Mouse (Mus musculus): ENCODE measurements around the gene 4930407I10Rik.

The 4930407I10Rik gene

GRCm38 (mm10) chr15:82058719-82059201 lies at the start of gene 4930407I10Rik:
Gene 4930407I10Rik (plus strand): TSS chr15:82059151.
- peak; percentile 50 to 70 for DNase-seq (ENCODE audit: inconsistent age in 2 of 2, low spot score in 1 of 2)

DNA sequence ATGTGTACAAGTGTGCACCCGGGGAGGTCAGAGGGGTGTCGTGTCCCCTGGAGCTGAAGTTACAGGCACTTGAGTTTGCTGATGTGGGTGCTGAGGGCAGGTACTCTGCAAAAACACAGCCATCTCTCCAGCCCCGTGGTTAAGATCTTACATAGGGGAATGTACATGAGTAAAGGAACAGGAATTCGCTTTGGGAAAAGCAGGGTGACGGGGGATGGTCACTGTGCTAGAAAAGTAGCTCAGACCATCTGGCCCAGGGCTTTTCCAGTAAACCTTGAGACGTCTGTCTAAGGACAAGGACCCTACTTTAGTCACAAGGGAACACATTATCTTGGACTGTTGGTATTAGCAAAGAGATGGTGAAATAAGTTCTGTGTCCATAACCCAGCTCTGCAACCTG lies 47.0 kb upstream of the 4930407I10Rik start:
- peak; percentile 34 to 78 for DNase-seq (ENCODE audit: inconsistent age in 2 of 2, low spot score in 1 of 2)

- peak in 1 of 2 experiments; percentile 55 for DNase-seq (ENCODE audit: inconsistent age in 2 of 2, low spot score in 1 of 2)
Measured at GRCm38 (mm10) chr15:82014745-82015391, 44.1 kb upstream of the 4930407I10Rik start.

DNA sequence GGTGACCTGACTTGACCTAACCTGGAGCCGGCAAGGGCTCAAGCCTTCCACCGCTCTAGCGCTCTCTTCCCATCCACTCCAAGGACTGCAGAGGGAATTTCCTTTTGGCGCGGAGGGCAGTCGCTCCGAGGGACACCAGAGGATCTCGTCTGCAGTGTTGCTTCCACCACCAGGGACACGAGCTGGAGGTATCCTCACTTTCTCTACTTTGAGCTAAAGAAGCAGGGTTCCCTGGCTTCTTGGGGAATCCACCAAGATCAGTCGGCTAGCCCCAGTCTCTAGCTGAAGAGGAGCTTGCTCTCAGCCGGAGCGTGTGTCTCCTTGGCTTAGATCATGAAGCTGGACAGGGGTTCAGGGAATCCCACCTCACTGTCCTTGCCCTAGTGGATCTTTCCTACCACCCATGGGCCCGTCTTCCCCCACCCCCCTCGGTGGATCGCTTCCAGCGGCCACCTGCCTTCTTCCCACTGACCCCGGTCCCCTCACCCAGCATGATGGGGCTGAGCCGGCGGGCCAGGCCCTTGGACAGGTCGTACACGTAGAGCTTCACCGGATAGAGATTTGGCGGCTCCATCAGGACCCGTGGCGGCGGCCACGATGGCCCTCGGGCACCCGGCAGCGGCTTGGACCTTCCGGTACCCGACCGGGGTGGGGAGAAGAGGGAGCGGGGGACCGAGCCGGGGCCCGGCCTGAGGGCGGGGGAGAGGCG lies 43.4 kb upstream of the 4930407I10Rik start:
- peak; percentile 59 to 83 for DNase-seq (ENCODE audit: inconsistent age in 2 of 2, low spot score in 1 of 2)

DNA sequence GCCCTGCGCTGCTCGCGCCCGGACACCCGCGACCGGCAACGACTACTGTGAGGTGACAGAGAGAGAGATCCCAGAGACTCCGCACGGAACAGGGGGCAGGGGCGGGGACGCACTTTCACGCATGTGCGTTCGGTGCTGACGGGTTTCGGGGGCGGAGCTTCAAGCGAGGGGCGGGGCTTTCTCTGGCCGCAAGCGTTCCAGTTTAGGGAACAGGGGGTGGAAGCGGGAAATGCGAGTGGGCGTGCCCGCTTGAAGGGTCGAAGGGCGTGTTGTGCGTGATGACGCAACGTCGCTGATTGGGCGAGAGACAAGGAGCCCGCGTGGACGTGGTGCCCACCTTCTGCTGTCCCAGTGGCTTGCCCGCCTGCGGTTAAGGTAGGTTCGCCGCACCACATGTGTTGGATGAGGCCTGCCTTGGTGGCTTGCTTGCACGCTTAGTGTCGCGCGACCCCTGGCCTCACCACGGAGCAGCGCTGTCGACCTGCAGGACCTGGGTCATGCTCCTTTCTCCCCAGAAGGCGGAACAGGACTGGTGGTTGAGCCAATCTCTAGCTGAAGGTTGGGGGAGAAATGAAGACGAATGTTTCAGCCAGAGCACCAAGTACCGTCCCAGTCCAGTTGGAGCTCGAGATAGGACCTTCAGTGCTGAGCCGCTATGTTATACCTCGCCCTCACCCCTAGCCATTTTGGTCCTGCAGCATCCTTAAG lies 42.7 kb upstream of the 4930407I10Rik start:
- peak; percentile 100 for DNase-seq (ENCODE audit: inconsistent age in 2 of 2, low spot score in 1 of 2)

- no peak for DNase-seq (ENCODE audit: inconsistent age in 2 of 2, low spot score in 1 of 2)
Measured at GRCm38 (mm10) chr15:82016830-82017229, 42.1 kb upstream of the 4930407I10Rik start.

- no peak for DNase-seq (ENCODE audit: inconsistent age in 2 of 2, low spot score in 1 of 2)
Measured at GRCm38 (mm10) chr15:82017461-82017860, 41.5 kb upstream of the 4930407I10Rik start.

GRCm38 (mm10) chr15:82019288-82019687 lies 39.7 kb upstream of the 4930407I10Rik start:
- peak in 1 of 2 experiments; percentile 75 for DNase-seq (ENCODE audit: inconsistent age in 2 of 2, low spot score in 1 of 2)

DNA sequence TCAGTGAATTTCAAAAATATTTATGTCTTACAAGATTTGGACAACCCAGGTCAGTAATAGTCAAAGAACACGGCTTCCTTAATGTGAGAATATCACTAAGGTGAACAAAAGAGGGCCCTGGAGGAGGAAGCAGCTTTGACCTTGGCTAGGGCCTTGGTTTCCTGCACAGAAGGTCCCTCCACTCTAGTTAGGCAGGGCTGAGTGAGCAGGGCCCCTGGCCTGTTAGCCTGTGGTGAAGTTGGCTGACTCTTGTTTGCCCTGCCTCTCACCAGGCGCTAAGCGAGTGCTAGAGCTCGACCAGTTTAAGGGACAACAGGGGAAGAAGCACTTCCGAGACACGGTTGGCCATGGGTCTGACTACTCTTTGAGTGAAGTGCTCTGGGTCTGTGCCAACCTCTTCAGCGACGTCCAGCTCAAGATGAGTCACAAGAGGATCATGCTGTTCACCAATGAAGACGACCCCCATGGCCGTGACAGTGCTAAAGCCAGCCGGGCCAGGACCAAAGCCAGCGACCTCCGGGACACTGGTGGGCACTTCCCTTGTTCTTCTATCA lies 36.3 kb upstream of the 4930407I10Rik start:
- peak; percentile 83 to 92 for DNase-seq (ENCODE audit: inconsistent age in 2 of 2, low spot score in 1 of 2)

DNA sequence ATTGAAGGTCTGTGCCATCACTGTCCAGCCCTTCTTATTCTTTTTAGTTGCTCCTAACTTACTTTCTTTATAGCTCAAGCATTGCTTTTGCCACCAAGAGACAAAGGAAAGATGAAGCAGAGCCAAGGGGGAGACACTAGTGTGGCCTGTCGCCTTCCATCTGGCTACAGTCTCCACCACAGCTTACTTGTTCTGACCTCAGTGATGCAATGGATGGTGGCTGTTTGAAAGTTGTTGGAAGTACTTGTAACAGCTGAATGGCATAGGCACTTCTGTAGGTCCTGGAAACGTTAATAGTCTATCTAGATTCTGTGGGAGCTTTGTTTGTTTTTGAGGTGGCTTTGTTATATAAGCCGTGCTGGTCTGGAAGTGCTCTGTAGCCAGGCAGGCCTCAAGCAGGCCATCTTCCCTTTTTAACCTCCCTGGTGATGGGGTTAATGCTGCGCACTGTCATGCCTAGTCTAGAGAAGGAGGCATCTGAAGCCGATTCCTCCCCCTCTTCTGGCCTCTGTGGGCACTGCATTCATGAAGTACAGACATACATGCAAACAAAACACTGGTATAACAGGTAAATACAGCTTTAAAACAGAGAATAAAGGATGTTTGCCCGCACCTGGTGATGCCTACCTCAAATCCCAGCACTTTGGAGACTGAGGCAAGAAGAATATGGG lies 34.9 kb upstream of the 4930407I10Rik start:
- DNase-seq (ENCODE audit: inconsistent age in 2 of 2, low spot score in 1 of 2): no peak

- no peak for DNase-seq (ENCODE audit: inconsistent age in 2 of 2, low spot score in 1 of 2)
Measured at GRCm38 (mm10) chr15:82027276-82027675, 31.7 kb upstream of the 4930407I10Rik start.

DNA sequence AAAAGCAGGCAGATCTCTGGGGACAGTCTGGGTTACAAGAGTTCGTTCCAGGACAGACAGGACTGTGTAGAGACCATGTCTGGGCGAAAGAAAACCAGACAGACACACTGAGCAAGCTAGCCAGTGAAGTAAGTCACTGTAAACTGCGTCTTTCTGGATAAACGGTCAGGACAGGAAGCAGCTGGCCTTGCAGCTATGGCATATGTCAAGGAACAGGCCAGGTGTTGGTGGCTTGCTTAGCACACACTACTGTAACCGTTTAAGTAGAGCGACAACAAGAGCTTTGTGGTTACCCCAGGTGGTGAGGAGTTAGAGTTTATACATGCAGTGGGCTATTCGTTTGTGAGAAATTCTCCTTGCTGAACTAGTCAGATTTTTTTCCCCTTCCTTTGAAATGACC lies 31.2 kb upstream of the 4930407I10Rik start:
- DNase-seq (ENCODE audit: inconsistent age in 2 of 2, low spot score in 1 of 2): no peak

- no peak for DNase-seq (ENCODE audit: inconsistent age in 2 of 2, low spot score in 1 of 2)
Measured at GRCm38 (mm10) chr15:82032386-82032785, 26.6 kb upstream of the 4930407I10Rik start.

DNA sequence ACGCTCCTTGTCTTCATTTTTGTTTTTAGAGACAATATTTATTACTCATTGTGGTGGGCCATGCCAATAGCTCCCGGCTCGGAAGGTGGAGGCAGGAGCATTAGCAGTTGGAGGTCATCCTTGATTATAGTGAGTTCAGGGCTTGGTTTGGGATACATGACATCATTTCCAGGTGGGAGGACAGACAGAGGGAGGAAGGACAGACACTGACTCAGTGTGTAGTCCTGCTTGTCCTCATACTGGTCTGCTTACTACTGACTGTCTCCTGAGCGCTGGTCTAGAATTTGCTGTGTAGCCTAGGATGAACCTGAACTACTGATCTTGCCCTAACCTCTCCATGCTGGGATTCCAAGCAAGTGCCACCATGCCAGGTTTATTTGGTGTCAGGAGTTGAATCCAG lies 25.2 kb upstream of the 4930407I10Rik start, which contains the start of gene Desi1:
Gene Desi1, minus strand, starts transcription at position 101 of the 400 bp plus-strand sequence.
- DNase-seq (ENCODE audit: inconsistent age in 2 of 2, low spot score in 1 of 2): no peak

GRCm38 (mm10) chr15:82035904-82036689 lies 22.9 kb upstream of the 4930407I10Rik start:
- DNase-seq (ENCODE audit: inconsistent age in 2 of 2, low spot score in 1 of 2): peak in 1 of 2 experiments; percentile 68

GRCm38 (mm10) chr15:82040650-82041049 lies 18.3 kb upstream of the 4930407I10Rik start:
- DNase-seq (ENCODE audit: inconsistent age in 2 of 2, low spot score in 1 of 2): peak; percentile 46 to 80

GRCm38 (mm10) chr15:82044166-82044784 lies 14.7 kb upstream of the 4930407I10Rik start:
- peak in 1 of 2 experiments; percentile 60 for DNase-seq (ENCODE audit: inconsistent age in 2 of 2, low spot score in 1 of 2)

DNA sequence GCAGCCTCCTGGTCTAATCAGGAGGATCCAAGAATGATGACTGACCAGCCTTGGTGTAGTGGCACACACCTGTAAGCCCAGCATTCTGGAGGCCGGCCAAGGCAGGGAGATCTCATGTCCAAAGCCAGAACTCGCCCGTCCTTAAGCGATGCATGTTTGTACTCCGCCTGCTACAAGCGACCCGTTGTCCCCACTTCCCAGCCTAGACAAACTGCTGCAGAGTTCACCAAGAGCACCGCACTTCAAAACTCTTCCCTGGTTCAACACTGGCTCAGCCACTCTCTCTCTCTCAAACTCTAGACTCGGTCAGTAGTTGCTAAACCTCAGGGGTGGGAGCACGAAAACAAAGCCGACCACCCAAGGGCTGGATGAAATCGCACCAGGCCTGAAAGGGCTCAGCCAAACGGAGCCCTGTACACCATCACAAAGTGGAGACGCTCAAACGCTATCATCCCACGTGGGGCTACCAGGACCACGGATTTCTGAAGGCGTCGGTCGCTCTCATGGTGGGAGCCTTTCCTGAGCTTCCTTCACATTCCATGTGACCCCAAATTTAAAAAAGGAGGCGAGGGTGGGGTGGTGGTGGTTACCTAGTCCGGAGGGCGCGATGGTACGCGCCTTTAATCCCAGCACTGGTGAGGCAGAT lies 12.6 kb upstream of the 4930407I10Rik start:
- DNase-seq (ENCODE audit: inconsistent age in 2 of 2, low spot score in 1 of 2): peak; percentile 36 to 62
